Mouse (Mus musculus) embryo, embryonic 9.5 days (tissue): Measurements from ENCODE around the gene Pip4k2b.

Experiments
- DNase-seq: peaks from one replicate; pipeline ENCODE4 v3.0.0-alpha.2; 2017; ENCODE audit errors: extremely low spot score

Pip4k2b gene

GRCm38 (mm10) chr11:97666794-97667193 lies 77.7 kb downstream of the Pip4k2b start:
- no peak for DNase-seq

- DNase-seq: no peak
These were observed 78.3 kb downstream of the Pip4k2b start for GRCm38 (mm10) chr11:97666221-97666620.

GRCm38 (mm10) chr11:97665431-97665830 lies 79.1 kb downstream of the Pip4k2b start:
- no peak for DNase-seq
